Mouse (Mus musculus) liver, adult 2 months (tissue): ENCODE measurements around the gene Hfe. TPM values are rescaled to one million over a fixed set of nuclear protein-coding genes. Genes with fewer than 3 reads are reported as not detected.

Experiments
- DNase-seq: peaks from one replicate; pipeline ENCODE4 v3.0.0-alpha.2; 2011; ENCODE audit warnings: low read depth, low spot score; ENCODE audit errors: extremely low read depth
- H3K27ac ChIP-seq: fragments of 200-500 bp; replicated peaks from 2 replicates; pipeline ENCODE4 v1.5.1; 2012; ENCODE audit warnings: low read depth, mild to moderate bottlenecking, control low read depth, inconsistent platforms, low read length; ENCODE audit not compliant: insufficient read depth
- H3K27me3 ChIP-seq: fragments of 200-500 bp; 2 replicates; pipeline ENCODE4 v1.6.1; 2012; ENCODE audit warnings: mild to moderate bottlenecking, moderate library complexity, low read length, inconsistent platforms; ENCODE audit not compliant: control insufficient read depth, insufficient read depth
- H3K36me3 ChIP-seq: fragments of 200-500 bp; 2 replicates; pipeline ENCODE4 v1.6.1; 2012; ENCODE audit warnings: low read length, inconsistent platforms; ENCODE audit not compliant: control insufficient read depth, insufficient read depth
- H3K4me1 ChIP-seq: fragments of 200-500 bp; 2 replicates; pipeline ENCODE4 v1.6.1; 2011; ENCODE audit warnings: low read length; ENCODE audit not compliant: control insufficient read depth, insufficient read depth
- H3K4me3 ChIP-seq: fragments of 200-500 bp; 2 replicates; pipeline ENCODE4 v1.5.1; 2011; ENCODE audit warnings: low read depth, mild to moderate bottlenecking, control low read depth, low read length, moderate library complexity; ENCODE audit not compliant: insufficient read depth
- H3K79me2 ChIP-seq: fragments of 200-500 bp; 2 replicates; pipeline ENCODE4 v1.6.1; 2012; ENCODE audit warnings: inconsistent platforms, mild to moderate bottlenecking, low read length, moderate library complexity; ENCODE audit not compliant: control insufficient read depth, insufficient read depth
- H3K9ac ChIP-seq: fragments of 200-500 bp; 2 replicates; pipeline ENCODE4 v1.6.1; 2012; ENCODE audit warnings: low read depth, mild to moderate bottlenecking, control low read depth, inconsistent platforms, low read length
- CTCF ChIP-seq: fragments of 200-500 bp; IDR thresholded peaks from 2 replicates; pipeline ENCODE4 v1.5.1; 2011; ENCODE audit warnings: low read depth, low read length, control low read depth
- POLR2A ChIP-seq: fragments of 200-500 bp; IDR thresholded peaks from 2 replicates; pipeline ENCODE4 v1.6.1; 2011; ENCODE audit warnings: low read length, control low read depth; ENCODE audit not compliant: insufficient read depth; ENCODE audit errors: extremely low read depth
- WGBS: fragments of 180-500 bp; shearing (Covaris S2); methylation state at CpG from one replicate; pipeline ENCODE4 v1.1.7; 2018; 5-methylcytosine and 5-hydroxymethylcytosine counted together
- polyA plus RNA-seq: library from polyadenylated mRNA; depleted of rRNA; stranded (reverse); fragments of >200 nt; gene quantifications from 2 replicates; pipeline ENCODE4 v1.2.3, GENCODE M21; 2012; rRNA removed
- total RNA-seq: library from RNA; depleted of rRNA; stranded (reverse); fragments of >200 nt; gene quantifications from 2 replicates; pipeline ENCODE4 v1.2.3, GENCODE M21; 2014; rRNA removed

Hfe gene
- total and polyA plus RNA-seq, 2 experiments = 30.4 to 40.9 TPM

DNA sequence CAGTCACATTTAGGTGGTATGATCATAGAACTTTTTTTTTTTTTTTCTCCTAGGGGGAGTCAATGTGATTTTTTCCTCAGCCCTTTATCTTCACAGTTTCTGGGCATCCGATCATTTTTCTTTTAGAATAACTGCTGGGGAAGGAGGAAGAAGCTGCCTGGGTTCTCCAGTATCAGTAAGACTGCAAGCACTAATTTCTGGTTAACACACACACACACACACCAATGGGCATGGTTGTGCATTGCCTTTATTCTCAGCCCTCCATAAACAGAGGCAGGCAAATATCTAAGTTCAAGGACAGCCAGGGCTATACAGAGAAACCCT, 28.1 kb downstream of the Hfe start:
- H3K27me3 ChIP-seq = no peaks in the 10 kb centered on the region
- H3K79me2 ChIP-seq = no peaks in the 10 kb centered on the region
- no peak overlapping the region for H3K27ac ChIP-seq
- TF ChIP-seq CTCF (no peak), POLR2A (no peak)
- no peak for DNase-seq
- no peaks in the 10 kb centered on the region for H3K36me3 ChIP-seq
- no peak overlapping the region for H3K9ac ChIP-seq
- 78% methylated on average over 1 of the region's 1 CpGs for WGBS
- H3K4me3 ChIP-seq = no peak overlapping the region
- H3K4me1 ChIP-seq = peaks cover 10% of the 10 kb centered on the region; the same call in 1 of the 2 replicates

DNA sequence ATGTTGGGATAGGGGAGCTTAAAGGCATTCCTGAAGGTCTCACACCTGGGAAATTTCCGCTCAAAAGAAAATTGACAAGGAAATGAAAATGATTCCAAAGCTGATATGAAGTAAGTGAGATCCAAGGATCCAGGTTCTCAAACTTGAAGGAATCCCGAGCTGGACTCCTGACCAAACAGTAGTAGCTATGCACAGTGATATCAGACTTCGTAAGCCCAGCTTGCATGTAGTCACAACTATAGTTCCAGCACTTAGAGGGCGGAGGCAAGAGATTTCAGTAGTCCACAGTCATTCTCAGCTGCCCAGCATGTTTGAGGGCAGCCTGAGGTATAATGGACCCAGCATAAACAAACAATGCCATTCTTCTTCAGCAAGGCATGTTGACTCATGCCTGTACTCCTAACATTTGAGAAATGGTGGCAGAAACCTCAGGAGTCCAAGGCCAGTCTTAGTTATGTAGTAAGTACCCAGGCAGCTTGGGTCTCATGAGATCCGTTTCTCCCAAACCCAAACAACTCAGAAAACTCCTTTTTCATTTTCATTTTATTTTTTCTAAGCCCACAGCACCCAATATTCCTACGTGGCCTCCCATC, 28.6 kb downstream of the Hfe start:
- H3K9ac ChIP-seq = no peak overlapping the region
- H3K4me1 ChIP-seq = peaks cover 5% of the 10 kb centered on the region; the same call in 1 of the 2 replicates
- TF ChIP-seq POLR2A = no peak
- TF ChIP-seq CTCF = no peak
- no peak overlapping the region for H3K27ac ChIP-seq
- no peaks in the 10 kb centered on the region for H3K79me2 ChIP-seq
- H3K36me3 ChIP-seq = no peaks in the 10 kb centered on the region
- H3K27me3 ChIP-seq = no peaks in the 10 kb centered on the region
- no peak overlapping the region for H3K4me3 ChIP-seq
- WGBS = 92% methylated on average over 6 of the region's 6 CpGs
- no peak for DNase-seq

DNA sequence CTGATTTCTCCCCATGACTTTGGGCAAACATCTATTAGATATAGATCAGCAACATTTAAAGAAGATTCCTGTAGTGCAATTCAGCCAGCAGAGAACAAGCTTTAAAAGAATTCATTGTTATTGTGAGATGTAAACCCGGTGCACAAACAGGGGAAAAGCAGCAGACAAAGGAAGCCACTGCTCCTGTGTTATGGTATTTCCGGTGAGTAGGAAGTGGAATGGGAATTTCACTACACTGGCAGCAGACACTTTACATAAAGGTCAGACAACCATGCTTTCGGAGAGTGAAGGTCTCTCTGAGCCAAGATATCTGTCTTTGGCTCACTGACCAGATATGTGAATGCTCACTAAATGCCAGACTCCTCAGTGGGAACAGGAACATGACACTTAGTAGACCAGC, 48.1 kb downstream of the Hfe start:
- DNase-seq = no peak
- Histone ChIP-seq H3K4me3 (no peak overlapping the region), H3K79me2 (no peaks in the 10 kb centered on the region), H3K36me3 (no peaks in the 10 kb centered on the region), H3K9ac (no peak overlapping the region), H3K4me1 (no peaks in the 10 kb centered on the region), H3K27ac (no peak overlapping the region), H3K27me3 (no peaks in the 10 kb centered on the region)
- 74% methylated on average over 3 of the region's 3 CpGs for WGBS
- TF ChIP-seq POLR2A (no peak), CTCF (no peak)

DNA sequence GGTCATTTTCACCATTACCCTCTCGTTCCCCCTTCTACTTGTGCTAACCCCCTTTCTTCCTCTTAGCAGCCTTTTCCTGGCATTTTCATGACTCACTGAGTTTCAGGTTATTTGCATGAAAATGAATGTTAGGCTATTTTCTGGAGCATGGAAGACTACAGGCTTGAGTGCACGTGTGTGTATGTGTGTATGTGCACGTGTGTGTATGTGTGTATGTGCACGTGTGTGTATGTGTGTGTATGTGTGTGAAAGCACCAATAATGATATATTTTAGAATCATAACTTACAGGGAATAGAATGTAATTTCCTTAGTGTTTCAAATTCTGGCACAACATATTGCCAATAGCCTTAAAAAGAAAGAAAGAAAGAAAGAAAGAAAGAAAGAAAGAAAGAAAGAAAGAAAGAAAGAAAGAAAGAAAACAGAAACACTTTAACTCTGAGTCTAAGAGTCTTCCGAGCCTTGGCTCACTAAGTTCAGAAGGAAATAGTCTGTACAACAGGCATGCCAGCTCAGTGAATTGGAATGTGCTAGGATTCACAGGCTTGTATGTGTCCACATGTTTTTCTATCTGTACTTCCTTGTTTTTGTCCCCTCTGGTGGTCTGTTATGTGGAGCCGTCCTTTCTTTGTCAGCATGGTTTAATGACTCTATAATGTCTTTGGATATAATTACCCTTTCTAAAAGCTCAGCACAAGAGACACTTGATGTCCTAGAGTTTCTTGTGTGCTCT, 50.9 kb downstream of the Hfe start:
- no peak overlapping the region for H3K9ac ChIP-seq
- H3K36me3 ChIP-seq = no peaks in the 10 kb centered on the region
- H3K79me2 ChIP-seq = no peaks in the 10 kb centered on the region
- 75% methylated on average over 6 of the region's 6 CpGs for WGBS
- no peak overlapping the region for H3K4me3 ChIP-seq
- TF ChIP-seq CTCF (no peak), POLR2A (no peak)
- H3K4me1 ChIP-seq = no peaks in the 10 kb centered on the region
- no peak overlapping the region for H3K27ac ChIP-seq
- no peak for DNase-seq
- no peaks in the 10 kb centered on the region for H3K27me3 ChIP-seq

Other genes with a start within 250 kb of the Hfe start
Only the 30 nearest of the 38 such genes appear.
- gene Hist1h2bh, start 167.5 kb downstream of the Hfe start, total RNA-seq = 1.3 and 1.5 TPM in 2 replicates
- 0.07 and 0.09 TPM in 2 replicates for gene Hist1h2bh, start 167.5 kb downstream of the Hfe start, polyA plus RNA-seq
- gene Hist1h3f, start 166.8 kb downstream of the Hfe start, total RNA-seq = 11.1 and 14.2 TPM in 2 replicates
- 0.29 and 0.30 TPM in 2 replicates for gene Hist1h3f, start 166.8 kb downstream of the Hfe start, polyA plus RNA-seq
- 77.8 and 101 TPM in 2 replicates for gene Hist1h4f, start 159.2 kb downstream of the Hfe start, total RNA-seq
- gene Hist1h4f, start 159.2 kb downstream of the Hfe start, polyA plus RNA-seq = 0.97 TPM in 1 of 2 replicates, not detected in the other
- gene Hist1h1d, start 157.6 kb downstream of the Hfe start, total RNA-seq = 2.5 and 3.0 TPM in 2 replicates
- 0.02 and 0.12 TPM in 2 replicates for gene Hist1h1d, start 157.6 kb downstream of the Hfe start, polyA plus RNA-seq
- gene Hist1h3e, start 148.5 kb downstream of the Hfe start, total RNA-seq = 19.9 and 26.8 TPM in 2 replicates
- gene Hist1h3e, start 148.5 kb downstream of the Hfe start, polyA plus RNA-seq = 2.1 and 2.6 TPM in 2 replicates
- gene Hist1h2ae, start 139.6 kb downstream of the Hfe start, total RNA-seq = 2.8 and 6.6 TPM in 2 replicates
- 0.57 TPM in 2 replicates for gene Hist1h2ae, start 139.6 kb downstream of the Hfe start, polyA plus RNA-seq
- 37.2 and 44.6 TPM in 2 replicates for gene Hist1h2bg, start 139.5 kb downstream of the Hfe start, total RNA-seq
- 4.0 and 4.4 TPM in 2 replicates for gene Hist1h2bg, start 139.5 kb downstream of the Hfe start, polyA plus RNA-seq
- 4.6 and 5.4 TPM in 2 replicates for gene Hist1h2bf, start 136.7 kb downstream of the Hfe start, total RNA-seq
- 0.39 TPM in 1 of 2 replicates, not detected in the other for gene Hist1h2bf, start 136.7 kb downstream of the Hfe start, polyA plus RNA-seq
- gene Hist1h2ad, start 136.5 kb downstream of the Hfe start, total RNA-seq = 5.4 and 11.5 TPM in 2 replicates
- 1.1 TPM in 1 of 2 replicates, not detected in the other for gene Hist1h2ad, start 136.5 kb downstream of the Hfe start, polyA plus RNA-seq
- 3.4 and 5.9 TPM in 2 replicates for gene Hist1h3d, start 135.1 kb downstream of the Hfe start, total RNA-seq
- 0.48 and 0.87 TPM in 2 replicates for gene Hist1h3d, start 135.1 kb downstream of the Hfe start, polyA plus RNA-seq
- gene Hist1h4d, start 129.3 kb downstream of the Hfe start, total RNA-seq = 162 and 174 TPM in 2 replicates
- 2.1 and 2.8 TPM in 2 replicates for gene Hist1h4d, start 129.3 kb downstream of the Hfe start, polyA plus RNA-seq
- 5.4 and 6.6 TPM in 2 replicates for gene Hist1h2be, start 89.7 kb downstream of the Hfe start, total RNA-seq
- gene Hist1h2be, start 89.7 kb downstream of the Hfe start, polyA plus RNA-seq = 0.28 and 0.60 TPM in 2 replicates
- gene Hist1h1e, start 88.3 kb downstream of the Hfe start, total RNA-seq = 22.0 and 27.0 TPM in 2 replicates
- gene Hist1h1e, start 88.3 kb downstream of the Hfe start, polyA plus RNA-seq = 0.73 and 0.77 TPM in 2 replicates
- 4.9 and 6.2 TPM in 2 replicates for gene Hist1h2ac, start 26.9 kb downstream of the Hfe start, total RNA-seq
- gene Hist1h2ac, start 26.9 kb downstream of the Hfe start, polyA plus RNA-seq = 0.12 and 0.22 TPM in 2 replicates
- 228 and 265 TPM in 2 replicates for gene Hist1h2bc, start 26.7 kb downstream of the Hfe start, total RNA-seq
- 312 and 443 TPM in 2 replicates for gene Hist1h2bc, start 26.7 kb downstream of the Hfe start, polyA plus RNA-seq
- not detected in 2 replicates for gene Hist1h1t, start 15.0 kb downstream of the Hfe start, total RNA-seq
- not detected in 2 replicates for gene Hist1h1t, start 15.0 kb downstream of the Hfe start, polyA plus RNA-seq
- 190 and 256 TPM in 2 replicates for gene Hist1h4c, start 12.4 kb downstream of the Hfe start, total RNA-seq
- 0.95 and 3.1 TPM in 2 replicates for gene Hist1h4c, start 12.4 kb downstream of the Hfe start, polyA plus RNA-seq
- 43.6 and 68.1 TPM in 2 replicates for gene Hist1h1c, start 28.0 kb upstream of the Hfe start, total RNA-seq
- 20.9 and 31.6 TPM in 2 replicates for gene Hist1h1c, start 28.0 kb upstream of the Hfe start, polyA plus RNA-seq
- 8.0 and 24.1 TPM in 2 replicates for gene Hist1h3c, start 34.7 kb upstream of the Hfe start, total RNA-seq
- gene Hist1h3c, start 34.7 kb upstream of the Hfe start, polyA plus RNA-seq = 0.20 and 0.27 TPM in 2 replicates
- 41.9 and 75.6 TPM in 2 replicates for gene Hist1h2bb, start 35.9 kb upstream of the Hfe start, total RNA-seq
- gene Hist1h2bb, start 35.9 kb upstream of the Hfe start, polyA plus RNA-seq = 0.41 and 0.55 TPM in 2 replicates
- gene Hist1h2ab, start 40.3 kb upstream of the Hfe start, total RNA-seq = 19.4 and 55.8 TPM in 2 replicates
- gene Hist1h2ab, start 40.3 kb upstream of the Hfe start, polyA plus RNA-seq = 0.45 and 1.0 TPM in 2 replicates
- 15.2 and 31.1 TPM in 2 replicates for gene Hist1h3b, start 41.4 kb upstream of the Hfe start, total RNA-seq
- gene Hist1h3b, start 41.4 kb upstream of the Hfe start, polyA plus RNA-seq = 0.23 and 0.58 TPM in 2 replicates
- 62.4 and 63.4 TPM in 2 replicates for gene Hist1h4b, start 46.2 kb upstream of the Hfe start, total RNA-seq
- 1.2 TPM in 1 of 2 replicates, not detected in the other for gene Hist1h4b, start 46.2 kb upstream of the Hfe start, polyA plus RNA-seq
- gene Hist1h4a, start 50.4 kb upstream of the Hfe start, total RNA-seq = 21.0 and 54.0 TPM in 2 replicates
- gene Hist1h4a, start 50.4 kb upstream of the Hfe start, polyA plus RNA-seq = 0.76 TPM in 1 of 2 replicates, not detected in the other
- 18.3 and 43.5 TPM in 2 replicates for gene Hist1h3a, start 51.5 kb upstream of the Hfe start, total RNA-seq
- 2.0 TPM in 2 replicates for gene Hist1h3a, start 51.5 kb upstream of the Hfe start, polyA plus RNA-seq
- gene Hist1h1a, start 52.8 kb upstream of the Hfe start, total RNA-seq = 5.6 and 6.2 TPM in 2 replicates
- 0.12 TPM in 1 of 2 replicates, not detected in the other for gene Hist1h1a, start 52.8 kb upstream of the Hfe start, polyA plus RNA-seq
- not detected in 2 replicates for gene Trim38, start 59.1 kb upstream of the Hfe start, total RNA-seq
- not detected in 2 replicates for gene Trim38, start 59.1 kb upstream of the Hfe start, polyA plus RNA-seq
- gene Slc17a2, start 96.1 kb upstream of the Hfe start, total RNA-seq = 175 and 208 TPM in 2 replicates
- gene Slc17a2, start 96.1 kb upstream of the Hfe start, polyA plus RNA-seq = 144 and 189 TPM in 2 replicates
- 32.8 and 38.1 TPM in 2 replicates for gene Slc17a3, start 128.6 kb upstream of the Hfe start, total RNA-seq
- 34.5 and 39.7 TPM in 2 replicates for gene Slc17a3, start 128.6 kb upstream of the Hfe start, polyA plus RNA-seq
- 13.3 and 20.1 TPM in 2 replicates for gene Slc17a1, start 156.9 kb upstream of the Hfe start, total RNA-seq
- gene Slc17a1, start 156.9 kb upstream of the Hfe start, polyA plus RNA-seq = 12.9 and 14.5 TPM in 2 replicates